Mouse (Mus musculus): Measurements from ENCODE around the gene Ube2q2.
A peak's percentile ranks its signal among the peaks of the same experiment; 100 is the strongest.
"Not testable (repeated sequence)": the region's sequence is repeated elsewhere in the genome, so short reads cannot be mapped to it uniquely, and the experiment has no call there.

Ube2q2 gene

DNA sequence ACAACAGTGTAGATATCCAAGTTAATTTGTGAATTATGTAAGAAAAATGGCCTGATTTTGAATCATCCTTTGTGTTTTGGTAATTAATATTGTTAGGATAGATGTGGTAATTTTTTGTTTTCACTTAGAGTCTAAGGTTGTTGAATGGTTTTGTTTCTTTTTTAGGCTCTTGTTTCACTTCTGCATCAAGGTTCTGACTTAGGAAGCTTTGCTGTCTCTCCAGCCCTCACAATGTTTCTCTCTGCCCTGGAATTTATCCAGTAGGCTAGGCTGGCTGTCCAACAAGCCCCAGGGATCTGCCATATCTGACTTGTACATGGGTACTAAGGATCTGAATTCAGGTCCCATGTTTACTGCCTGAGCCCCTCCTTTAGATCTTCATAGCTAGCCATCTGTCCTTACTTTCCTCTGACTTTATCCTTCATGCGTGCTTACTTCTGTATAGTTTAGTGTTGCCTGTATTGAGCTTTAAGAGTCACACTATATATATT is 23.6 kb downstream of the Ube2q2 start:
- DNase-seq (ENCODE audit: low spot score in 2 of 2), result no peak

DNA sequence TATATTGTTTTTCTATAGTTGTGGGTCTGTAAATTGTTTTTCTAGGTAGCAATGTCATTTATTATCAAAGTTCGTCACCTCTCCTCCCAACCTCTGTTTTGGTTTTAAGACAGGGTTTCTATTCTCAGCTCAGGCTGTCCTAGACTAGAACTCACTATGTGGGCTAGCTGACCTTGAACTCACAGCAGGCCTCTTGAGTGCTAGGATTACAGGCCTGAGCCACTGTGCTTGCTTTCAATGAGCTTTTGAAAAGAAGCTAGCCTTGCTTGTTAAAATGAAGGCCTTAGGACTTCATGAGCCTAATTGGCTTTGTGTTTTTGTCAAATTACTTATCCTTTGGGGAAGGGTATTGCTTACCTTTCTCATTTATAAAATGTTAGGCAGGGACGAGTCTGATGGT is 25.6 kb downstream of the Ube2q2 start:
- no peak for DNase-seq (ENCODE audit: low spot score in 2 of 2)

GRCm38 (mm10) chr9:55195876-55196275 is 47.2 kb downstream of the Ube2q2 start:
- no peak for DNase-seq (ENCODE audit: low spot score in 2 of 2)

- no peak for DNase-seq (ENCODE audit: low spot score in 2 of 2)
Measured at GRCm38 (mm10) chr9:55198260-55198659, 49.6 kb downstream of the Ube2q2 start.

- DNase-seq (ENCODE audit: low spot score in 2 of 2), result peak; percentile 31 to 40
Measured at GRCm38 (mm10) chr9:55199348-55199747, 50.7 kb downstream of the Ube2q2 start.

- no peak for DNase-seq (ENCODE audit: low spot score in 2 of 2)
Measured at GRCm38 (mm10) chr9:55208458-55208789, 59.8 kb downstream of the Ube2q2 start.

GRCm38 (mm10) chr9:55208790-55209481 is 60.3 kb downstream of the Ube2q2 start, which contains the start of gene Fbxo22:
Fbxo22 (plus strand) TSS chr9:55208925.
- peak in 1 of 2 experiments; percentile 72 for DNase-seq (ENCODE audit: low spot score in 2 of 2)

- DNase-seq (ENCODE audit: low spot score in 2 of 2), result no peak
Measured at GRCm38 (mm10) chr9:55211611-55212010, 63.0 kb downstream of the Ube2q2 start.

DNA sequence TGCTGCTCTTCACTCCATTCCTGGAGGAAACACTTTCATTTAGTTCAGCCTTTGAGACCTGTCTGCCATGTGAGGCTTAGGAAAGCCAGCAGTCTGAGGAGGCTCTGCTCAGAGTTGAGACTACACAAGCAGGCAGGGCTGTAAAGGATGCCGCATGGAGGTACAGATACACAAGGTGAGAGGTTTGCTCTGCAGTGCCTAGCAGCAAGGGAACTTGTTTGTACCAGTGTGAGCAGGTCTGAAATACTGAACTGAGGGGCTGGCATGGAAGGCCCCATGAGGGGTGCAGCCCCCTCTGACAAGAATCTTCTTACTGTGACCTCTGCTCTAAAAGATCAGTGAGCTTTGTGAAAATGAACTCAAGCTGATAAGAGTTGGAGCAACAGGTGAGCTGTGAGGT is 64.7 kb downstream of the Ube2q2 start:
- no peak for DNase-seq (ENCODE audit: low spot score in 2 of 2)

GRCm38 (mm10) chr9:55215056-55215455 is 66.4 kb downstream of the Ube2q2 start:
- no peak for DNase-seq (ENCODE audit: low spot score in 2 of 2)

DNA sequence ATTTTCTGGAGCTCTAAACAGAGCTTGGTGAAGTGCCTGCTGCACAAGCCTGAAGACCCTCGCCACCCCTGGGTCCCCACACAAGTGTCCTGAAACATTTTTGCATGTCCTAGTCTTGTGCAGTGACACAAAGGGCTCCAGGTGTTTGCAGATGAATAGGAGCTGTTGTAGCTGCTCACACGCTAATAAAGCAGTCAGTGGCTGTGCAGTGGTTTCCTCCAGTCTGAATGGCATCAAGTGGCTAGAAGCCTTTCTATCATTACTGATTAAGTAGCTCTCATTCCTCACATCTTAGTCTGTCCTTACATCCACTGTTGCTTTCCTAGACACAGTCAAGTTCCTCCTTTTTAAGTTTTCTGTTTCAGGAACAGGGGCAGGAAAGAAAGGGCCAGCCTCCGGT is 67.0 kb downstream of the Ube2q2 start:
- no peak for DNase-seq (ENCODE audit: low spot score in 2 of 2)

GRCm38 (mm10) chr9:55216078-55216477 is 67.4 kb downstream of the Ube2q2 start:
- DNase-seq (ENCODE audit: low spot score in 2 of 2), result no peak

GRCm38 (mm10) chr9:55217381-55217780 is 68.7 kb downstream of the Ube2q2 start:
- no peak for DNase-seq (ENCODE audit: low spot score in 2 of 2)

DNA sequence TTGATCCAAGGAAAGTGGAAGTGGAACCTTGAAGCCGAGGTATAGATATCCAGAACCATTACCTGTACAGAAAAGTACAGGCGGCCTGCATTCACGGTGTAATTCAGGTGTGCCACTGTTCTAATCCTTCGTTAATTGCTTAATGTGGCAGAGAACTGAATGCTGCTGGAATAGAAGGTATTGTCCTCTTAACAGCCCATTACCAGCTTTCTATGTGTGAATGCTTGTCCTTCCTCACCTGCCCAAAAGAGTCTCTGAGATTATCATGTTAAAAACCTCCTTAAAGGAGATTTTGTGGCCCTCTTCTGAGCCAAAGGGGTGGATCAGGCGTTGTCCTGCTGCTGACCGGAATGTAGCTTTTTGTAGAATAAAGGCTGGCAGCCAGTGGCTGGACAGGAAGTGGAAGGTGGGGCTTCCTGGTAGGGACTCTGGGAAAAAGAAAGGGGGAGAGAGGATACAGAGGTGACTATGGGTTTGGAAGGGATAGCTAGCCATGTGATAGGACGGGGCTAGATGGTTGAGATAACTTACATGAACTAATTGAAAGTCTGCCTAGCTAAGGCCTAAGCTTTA is 76.6 kb downstream of the Ube2q2 start:
- no peak for DNase-seq (ENCODE audit: low spot score in 2 of 2)

DNA sequence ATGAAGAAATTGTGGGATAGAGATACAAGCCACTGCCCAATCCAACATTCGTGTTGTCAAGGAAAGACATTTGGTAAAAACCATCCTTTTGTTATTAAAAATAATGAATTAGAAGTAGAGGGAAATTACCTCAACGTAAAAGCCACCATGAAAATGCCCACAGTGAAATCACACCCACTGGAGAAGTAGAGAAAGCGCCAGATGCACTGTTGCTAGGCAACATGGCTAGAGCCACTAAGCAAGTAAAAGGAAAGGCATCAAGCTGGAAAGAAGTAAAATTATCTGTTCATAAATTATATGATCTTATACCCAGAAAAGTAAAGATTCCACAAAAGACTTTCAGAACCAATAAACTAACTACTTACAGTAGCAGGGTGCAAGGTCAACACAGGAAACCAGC is 77.6 kb downstream of the Ube2q2 start:
- peak in 1 of 2 experiments; percentile 56 for DNase-seq (ENCODE audit: low spot score in 2 of 2)

DNA sequence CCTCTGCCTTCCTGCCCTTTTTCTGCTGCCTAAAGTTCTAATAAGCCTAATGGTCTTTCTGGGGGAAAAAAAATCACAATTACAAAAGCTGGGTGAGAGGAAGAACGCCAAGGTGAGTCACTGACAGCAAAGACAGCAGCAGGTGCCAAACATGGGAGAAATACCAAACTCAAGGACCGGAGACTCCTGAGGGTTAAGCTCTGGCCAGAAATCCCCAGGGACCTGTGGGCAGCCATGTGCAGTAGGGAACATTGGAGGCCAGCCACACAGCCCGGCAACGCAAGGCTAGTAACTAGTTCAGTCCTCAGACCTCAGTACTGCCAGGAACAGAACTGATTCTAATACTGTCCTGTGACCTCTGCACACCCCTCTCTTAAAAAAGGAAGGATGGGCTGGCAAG is 79.5 kb downstream of the Ube2q2 start:
- no peak for DNase-seq (ENCODE audit: low spot score in 2 of 2)

DNA sequence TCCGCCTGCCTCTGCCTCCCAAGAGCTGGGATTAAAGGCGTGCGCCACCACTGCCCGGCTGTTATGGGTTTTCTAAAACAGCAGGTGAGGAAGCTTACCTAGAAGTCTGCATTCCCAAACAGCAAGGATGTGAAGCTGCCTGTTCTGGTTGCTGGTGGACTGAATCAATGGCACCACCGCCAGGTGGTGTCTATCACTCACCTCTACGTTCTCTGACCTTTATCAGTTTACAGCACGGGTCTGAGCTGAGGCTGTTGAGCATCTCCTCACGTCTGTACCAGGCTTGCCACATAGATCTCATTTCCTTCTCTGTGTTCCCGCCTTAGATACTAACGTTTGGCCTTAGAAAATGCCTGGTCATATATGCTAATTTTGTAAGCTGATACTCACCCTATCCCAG is 80.4 kb downstream of the Ube2q2 start:
- no peak for DNase-seq (ENCODE audit: low spot score in 2 of 2)

GRCm38 (mm10) chr9:55231544-55231943 is 82.9 kb downstream of the Ube2q2 start:
- DNase-seq (ENCODE audit: low spot score in 2 of 2), result no peak

- no peak for DNase-seq (ENCODE audit: low spot score in 2 of 2)
Measured at GRCm38 (mm10) chr9:55232110-55232509, 83.5 kb downstream of the Ube2q2 start.

DNA sequence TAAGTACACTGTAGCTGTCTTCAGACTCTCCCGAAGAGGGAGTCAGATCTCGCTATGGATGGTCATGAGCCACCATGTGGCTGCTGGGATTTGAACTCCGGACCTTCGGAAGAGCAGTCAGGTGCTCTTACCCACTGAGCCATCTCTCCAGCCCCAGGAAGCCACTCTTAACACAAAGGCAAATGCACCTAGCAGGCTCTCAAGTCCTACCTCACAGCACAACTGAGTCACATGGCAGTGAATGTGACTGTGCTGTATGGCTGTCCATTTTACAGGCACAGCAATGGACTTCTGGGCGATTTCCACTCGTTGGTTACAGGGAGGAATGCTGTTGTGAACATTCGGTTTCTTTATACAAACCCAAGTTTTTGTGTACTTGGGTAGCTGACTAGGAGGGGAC is 83.9 kb downstream of the Ube2q2 start:
- no peak for DNase-seq (ENCODE audit: low spot score in 2 of 2)

GRCm38 (mm10) chr9:55233076-55233475 is 84.4 kb downstream of the Ube2q2 start:
- not testable (repeated sequence) for DNase-seq (ENCODE audit: low spot score in 2 of 2)

GRCm38 (mm10) chr9:55236235-55237165 is 87.8 kb downstream of the Ube2q2 start:
- DNase-seq (ENCODE audit: low spot score in 2 of 2), result no peak
